Mouse (Mus musculus): Measurements from ENCODE around the gene Emc8.
"Not testable (repeated sequence)": the region's sequence is repeated elsewhere in the genome, so short reads cannot be mapped to it uniquely, and the experiment has no call there.

- TF ChIP-seq POLR2A (IDR thresholded peaks at IDR 0.05; ENCODE audit: insufficient read length, low read depth); SRF (IDR thresholded peaks at IDR 0.05; ENCODE audit: control insufficient read depth, insufficient read length, low read depth); USF1 (IDR thresholded peaks at IDR 0.05; ENCODE audit: low read depth); POLR2AphosphoS2 (IDR thresholded peaks at IDR 0.05; ENCODE audit: insufficient read length, low read depth); MAX (IDR thresholded peaks at IDR 0.05; ENCODE audit: low read depth); MYOD1 (IDR thresholded peaks at IDR 0.05; ENCODE audit: control insufficient read depth in 1 of 3, insufficient read length in 2 of 3, low read depth in 2 of 3): not testable (repeated sequence)
Observed at GRCm38 (mm10) chr8:120680405-120680804, 12.0 kb upstream of the Emc8 start.
